ENCODE assay signal across 10 mouse cellular contexts in genomic region chr10:25381951-25382350, GRCm38 (mm10). TPM values are rescaled to one million over a fixed set of nuclear protein-coding genes. Genes with fewer than 3 reads are reported as not detected.
DNase-seq lines count a peak whose midpoint lies in the region; ATAC-seq and TF ChIP-seq lines count a peak whose summit lies in the region.
"Had no signal": no experiment of that assay in that cellular context is flagged by ENCODE, and none has a peak within 500 bp of the region (broad histone marks: within the 10 kb centered on the region; RNA-seq: fewer than 3 reads in every experiment).

No protein-coding gene starts in this region.

- no peak for ATAC-seq in midbrain, postnatal 0 days (ENCODE audit: low FRiP score)
- no peak for ATAC-seq in stomach, postnatal 0 days (ENCODE audit: low FRiP score, low TSS enrichment)

- 54% methylated on average over 10 of the region's 10 CpGs for WGBS in midbrain, embryonic 10.5 days
- WGBS in midbrain, postnatal 0 days, result 71% methylated on average over 10 of the region's 10 CpGs
- 62% methylated on average over 10 of the region's 10 CpGs for WGBS in stomach, postnatal 0 days

- H3K9ac ChIP-seq in midbrain, postnatal 0 days (replicated peaks; ENCODE audit: low read length, poor library complexity, severe bottlenecking), result no peak overlapping the region
- no peak overlapping the region for H3K9ac ChIP-seq in stomach, postnatal 0 days (ENCODE audit: low read length)
- H3K9ac ChIP-seq: liver, embryonic 14.5 days had no signal

- H3K4me3 ChIP-seq in midbrain, embryonic 10.5 days, result no peak overlapping the region
- no peak overlapping the region for H3K4me3 ChIP-seq in midbrain, postnatal 0 days (ENCODE audit: low read depth, low read length)
- H3K4me3 ChIP-seq in stomach, postnatal 0 days (ENCODE audit: low read depth, low read length), result no peak overlapping the region

- H3K36me3 ChIP-seq in midbrain, embryonic 10.5 days, result peaks cover 7% of the 10 kb centered on the region; the same call in 1 of the 2 replicates
- H3K36me3 ChIP-seq in midbrain, postnatal 0 days (ENCODE audit: insufficient read depth, low read length), result no peaks in the 10 kb centered on the region
- H3K36me3 ChIP-seq in stomach, postnatal 0 days (ENCODE audit: control insufficient read depth, insufficient read depth, low read length), result no peaks in the 10 kb centered on the region

- TF ChIP-seq CTCF in midbrain, postnatal 0 days (IDR thresholded peaks at IDR 0.05), result no peak
- TF ChIP-seq CTCF in stomach, postnatal 0 days (IDR thresholded peaks at IDR 0.05; ENCODE audit: low read depth), result no peak

- H3K9me3 ChIP-seq in midbrain, embryonic 10.5 days (replicated peaks), result no peaks in the 10 kb centered on the region
- H3K9me3 ChIP-seq in midbrain, postnatal 0 days (ENCODE audit: low read length), result no peaks in the 10 kb centered on the region
- no peaks in the 10 kb centered on the region for H3K9me3 ChIP-seq in stomach, postnatal 0 days (ENCODE audit: control insufficient read depth, low read length)

- no peaks in the 10 kb centered on the region for H3K27me3 ChIP-seq in midbrain, embryonic 10.5 days (ENCODE audit: low read depth, poor library complexity, severe bottlenecking)
- H3K27me3 ChIP-seq in midbrain, postnatal 0 days (ENCODE audit: insufficient read depth, low read length), result no peaks in the 10 kb centered on the region
- H3K27me3 ChIP-seq in stomach, postnatal 0 days (ENCODE audit: control insufficient read depth, insufficient read depth, low read length), result no peaks in the 10 kb centered on the region

- H3K4me2 ChIP-seq in midbrain, postnatal 0 days (ENCODE audit: low read depth, low read length, poor library complexity, severe bottlenecking), result no peak overlapping the region
- H3K4me2 ChIP-seq in stomach, postnatal 0 days (replicated peaks; ENCODE audit: low read depth), result no peak overlapping the region

- TF ChIP-seq EP300 in stomach, postnatal 0 days (optimal IDR thresholded peaks at IDR 0.05), result no peak

- DNase-seq in gastrocnemius, postnatal 14 days, result peak; percentile 33
- no peak for DNase-seq in gastrocnemius, adult 18-20 months (ENCODE audit: low spot score)
- peak; percentile 34 for DNase-seq in midbrain, embryonic 10.5 days (ENCODE audit: low spot score)
- no peak for DNase-seq in midbrain, postnatal 0 days (ENCODE audit: low spot score)
- DNase-seq in heart, postnatal 4 days, result peak; percentile 37
- peak; percentile 27 for DNase-seq in stomach, postnatal 0 days (ENCODE audit: low spot score)
- no peak for DNase-seq in adrenal gland, postnatal 10 days
- DNase-seq in left cerebral cortex, postnatal 14 days (ENCODE audit: low spot score in 2 of 2), result no peak
- DNase-seq: retina, postnatal 1 day had no signal

- peaks cover 16% of the 10 kb centered on the region for H3K4me1 ChIP-seq in midbrain, embryonic 10.5 days
- H3K4me1 ChIP-seq in midbrain, postnatal 0 days (ENCODE audit: insufficient read depth, low read length), result no peaks in the 10 kb centered on the region
- H3K4me1 ChIP-seq in stomach, postnatal 0 days (replicated peaks; ENCODE audit: control insufficient read depth, insufficient read depth), result no peaks in the 10 kb centered on the region

- intact Hi-C loops in gastrocnemius, postnatal 14 days (cut with DNase I; ENCODE audit: low total_unique reads), result no loop called here
- intact Hi-C loops in left cerebral cortex, postnatal 14 days (cut with DNase I), result no loop called here

- H3K27ac ChIP-seq in midbrain, embryonic 10.5 days (replicated peaks), result no peak overlapping the region
- no peak overlapping the region for H3K27ac ChIP-seq in midbrain, postnatal 0 days (ENCODE audit: low read depth, low read length)
- no peak overlapping the region for H3K27ac ChIP-seq in stomach, postnatal 0 days (replicated peaks)
- H3K27ac ChIP-seq: liver, embryonic 14.5 days had no signal

RNA-seq across cellular contexts. Expression of gene Epb41l2, which starts 22.4 kb away (rescaled TPM):
- 10 to 100 TPM; 61.5 to 66.5 TPM for total RNA-seq in gastrocnemius, postnatal 14 days (2021)
- 10 to 100 TPM; 21.9 to 29.9 TPM for total RNA-seq in gastrocnemius, adult 18-20 months (2021)
- 43.2 and 47.5 TPM in 2 replicates for polyA plus RNA-seq in midbrain, embryonic 10.5 days (2016; fragmentation: Nextera tagmentation; extraction: Ambion mirVana)
- 51.7 and 58.9 TPM in 2 replicates for total RNA-seq in midbrain, postnatal 0 days (2014; rRNA removed)
- polyA plus RNA-seq in midbrain, postnatal 0 days (2015; fragmentation: Nextera tagmentation; extraction: Ambion mirVana), result 21.8 and 22.0 TPM in 2 replicates
- 10 to 100 TPM; 90.5 to 91.5 TPM for total RNA-seq in heart, postnatal 4 days (2021)
- 18.2 and 19.3 TPM in 2 replicates for polyA plus RNA-seq in stomach, postnatal 0 days (2015; fragmentation: Nextera tagmentation; extraction: Ambion mirVana)
- 100 to 1,000 TPM in 1 of 2 experiments, 10 to 100 TPM in 1; 95.8 to 111 TPM for total RNA-seq in adrenal gland, postnatal 10 days (2021)
- total RNA-seq in left cerebral cortex, postnatal 14 days (2021), result 100 to 1,000 TPM; 199 to 201 TPM

Comparison
In these comparisons a context has a peak if more than half of its experiments do, and no peak if none do; other contexts are left out.
1. DNase-seq: peak in gastrocnemius, postnatal 14 days (single experiment), midbrain, embryonic 10.5 days (single experiment), heart, postnatal 4 days (single experiment) and stomach, postnatal 0 days (single experiment); none in gastrocnemius, adult 18-20 months (single experiment), midbrain, postnatal 0 days (single experiment), adrenal gland, postnatal 10 days (single experiment) and left cerebral cortex, postnatal 14 days (0 of 2).